Mouse (Mus musculus) ES-E14 (cell line): ENCODE data around the gene Dync2li1.

ENCODE experiments used
- CHD2 ChIP-seq: IDR thresholded peaks from 2 replicates; pipeline ENCODE4 v1.6.1; 2014; ENCODE audit warnings: mild to moderate bottlenecking, low read depth, low read length, inconsistent platforms
- HCFC1 ChIP-seq: IDR thresholded peaks from 2 replicates; pipeline ENCODE4 v1.6.1; 2012; ENCODE audit warnings: low read length, inconsistent platforms, borderline replicate concordance; ENCODE audit not compliant: insufficient read depth
- MAFK ChIP-seq: IDR thresholded peaks from 2 replicates; pipeline ENCODE4 v1.6.1; 2014; ENCODE audit warnings: mild to moderate bottlenecking, low read depth, low read length, inconsistent platforms; ENCODE audit not compliant: insufficient read depth
- ZC3H11A ChIP-seq: IDR thresholded peaks from 2 replicates; pipeline ENCODE4 v1.6.1; 2012; ENCODE audit warnings: low read depth, mild to moderate bottlenecking, inconsistent platforms, low read length, borderline replicate concordance
- ZNF384 ChIP-seq: IDR thresholded peaks from 2 replicates; pipeline ENCODE4 v1.6.1; 2012; ENCODE audit warnings: low read depth, low read length, inconsistent platforms

GRCm38 (mm10) chr17:84644292-84645050 lies 18.2 kb downstream of the Dync2li1 start:
- TF ChIP-seq ZNF384 (no peak), HCFC1 (no peak), ZC3H11A (no peak), CHD2 (no peak), MAFK (no peak)
